Mouse (Mus musculus) kidney, adult 2 months (tissue): ENCODE data around the gene Nop2. TPM values are rescaled to one million over a fixed set of nuclear protein-coding genes. Genes with fewer than 3 reads are reported as not detected.
A peak's percentile ranks its signal among the peaks of the same experiment; 100 is the strongest.

ENCODE experiments used
- DNase-seq: peaks from one replicate; pipeline ENCODE4 v3.0.0; 2021
- H3K27ac ChIP-seq: fragments of 200-500 bp; 2 replicates; pipeline ENCODE4 v1.5.1; 2012; ENCODE audit warnings: low read depth, low read length, control low read depth, inconsistent platforms; ENCODE audit not compliant: insufficient read depth
- H3K27me3 ChIP-seq: fragments of 200-500 bp; replicated peaks from 2 replicates; pipeline ENCODE4 v1.6.1; 2012; ENCODE audit warnings: mild to moderate bottlenecking, moderate library complexity, low read length, inconsistent platforms; ENCODE audit not compliant: control insufficient read depth, insufficient read depth
- H3K36me3 ChIP-seq: fragments of 200-500 bp; 2 replicates; pipeline ENCODE4 v1.6.1; 2012; ENCODE audit warnings: mild to moderate bottlenecking, moderate library complexity, low read length, inconsistent platforms; ENCODE audit not compliant: control insufficient read depth, insufficient read depth
- H3K4me1 ChIP-seq: fragments of 200-500 bp; 2 replicates; pipeline ENCODE4 v1.6.1; 2011; ENCODE audit warnings: low read length; ENCODE audit not compliant: control insufficient read depth, insufficient read depth
- H3K4me3 ChIP-seq: fragments of 200-500 bp; 2 replicates; pipeline ENCODE4 v1.5.1; 2011; ENCODE audit warnings: mild to moderate bottlenecking, low read depth, low read length, control low read depth; ENCODE audit not compliant: insufficient read depth
- CTCF ChIP-seq: fragments of 200-500 bp; conservative IDR thresholded peaks from 2 replicates; pipeline ENCODE4 v1.5.1; 2011; ENCODE audit warnings: low read depth, mild to moderate bottlenecking, control low read depth, low read length, moderate library complexity, mixed read lengths; ENCODE audit not compliant: insufficient read depth, insufficient read length
- POLR2A ChIP-seq: fragments of 200-500 bp; IDR thresholded peaks from one replicate; pipeline ENCODE4 v1.6.1; 2011; ENCODE audit warnings: low read depth, low read length, control low read depth
- WGBS: fragments of 180-500 bp; shearing (Covaris S2); methylation state at CpG from one replicate; pipeline ENCODE4 v1.1.7; 2018; 5-methylcytosine and 5-hydroxymethylcytosine counted together
- polyA plus RNA-seq: library from polyadenylated mRNA; depleted of rRNA; stranded (reverse); fragments of >200 nt; gene quantifications from 2 replicates; pipeline ENCODE4 v1.2.3, GENCODE M21; 2012

The Nop2 gene
- polyA plus RNA-seq, 1 experiment: 16.5 TPM

DNA sequence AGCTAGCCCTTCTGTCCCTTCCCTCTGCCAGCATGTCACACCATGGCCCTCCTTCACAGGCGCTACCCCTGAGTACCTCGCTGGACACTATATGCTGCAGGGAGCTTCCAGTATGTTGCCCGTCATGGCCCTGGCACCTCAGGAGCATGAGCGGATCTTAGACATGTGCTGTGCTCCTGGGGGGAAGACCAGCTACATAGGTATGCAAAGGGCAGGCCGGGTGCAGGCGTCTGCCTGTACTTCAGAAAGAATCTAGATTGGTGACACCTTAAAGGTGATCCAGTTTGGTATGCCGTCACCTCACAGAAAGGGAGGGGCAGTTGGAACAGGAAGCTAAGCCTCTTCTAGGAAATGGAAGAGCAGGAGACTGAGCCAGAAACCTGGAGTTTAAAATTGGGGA is 8.0 kb downstream of the Nop2 start:
- 91% methylated on average over 7 of the region's 7 CpGs for WGBS
- no peak overlapping the region for H3K4me3 ChIP-seq
- no peaks in the 10 kb centered on the region for H3K27me3 ChIP-seq
- H3K27ac ChIP-seq: no peak overlapping the region
- peaks cover 6% of the 10 kb centered on the region; the same call in 1 of the 2 replicates for H3K4me1 ChIP-seq
- peaks cover 2% of the 10 kb centered on the region; the same call in 1 of the 2 replicates for H3K36me3 ChIP-seq
- no peak for DNase-seq
- TF ChIP-seq CTCF: no peak
- no peak for TF ChIP-seq POLR2A

DNA sequence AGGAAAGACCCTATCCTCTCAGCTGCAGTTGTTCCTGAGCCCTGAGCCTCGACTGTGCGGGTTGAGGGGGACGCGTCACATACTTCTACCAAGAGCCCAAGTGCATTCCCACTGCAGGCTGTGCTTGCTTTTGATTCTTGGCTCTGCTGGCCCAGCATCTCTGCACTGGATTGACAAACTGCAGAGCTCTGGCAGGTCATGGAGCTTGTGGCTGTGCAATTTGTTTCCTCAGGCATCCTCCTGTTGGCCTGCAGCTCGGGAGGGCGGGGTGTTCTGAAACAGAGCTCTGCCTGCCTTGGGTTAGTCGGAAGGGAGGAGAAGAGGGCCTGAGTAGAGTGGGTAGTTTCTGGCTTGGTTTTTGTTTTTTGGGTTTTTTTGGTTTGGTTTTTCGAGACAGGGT is 10.7 kb downstream of the Nop2 start:
- H3K27me3 ChIP-seq: no peaks in the 10 kb centered on the region
- no peak overlapping the region for H3K27ac ChIP-seq
- peaks cover 2% of the 10 kb centered on the region; the same call in 1 of the 2 replicates for H3K36me3 ChIP-seq
- H3K4me1 ChIP-seq: peaks cover 13% of the 10 kb centered on the region; the same call in 1 of the 2 replicates
- TF ChIP-seq POLR2A: no peak
- TF ChIP-seq CTCF: no peak
- no peak overlapping the region for H3K4me3 ChIP-seq
- WGBS: 90% methylated on average over 8 of the region's 8 CpGs
- DNase-seq: no peak

DNA sequence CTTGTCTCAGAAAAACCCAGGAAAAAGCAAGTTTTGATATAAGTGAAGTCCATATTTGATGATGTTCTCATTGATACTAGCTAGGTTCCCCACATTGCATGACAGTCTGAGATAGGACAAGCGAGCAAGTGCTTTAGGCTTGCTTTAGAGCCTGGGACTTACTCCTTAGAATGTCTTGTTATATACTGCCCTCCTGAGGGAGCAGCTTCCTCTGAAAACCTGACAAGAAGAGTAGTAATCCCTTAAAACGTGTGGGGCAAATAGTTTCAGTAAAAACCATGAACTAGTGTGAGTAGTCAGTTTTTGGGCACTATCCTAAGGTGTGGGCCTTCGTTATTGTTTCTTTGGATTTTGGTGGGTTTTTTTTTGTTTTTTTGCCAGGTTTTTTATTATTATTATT is 11.4 kb downstream of the Nop2 start:
- 75% methylated on average over 3 of the region's 3 CpGs for WGBS
- no peaks in the 10 kb centered on the region for H3K27me3 ChIP-seq
- no peak for DNase-seq
- H3K36me3 ChIP-seq: peaks cover 2% of the 10 kb centered on the region; the same call in 1 of the 2 replicates
- peaks cover 14% of the 10 kb centered on the region for H3K4me1 ChIP-seq
- H3K4me3 ChIP-seq: no peak overlapping the region
- TF ChIP-seq POLR2A (no peak), CTCF (no peak)
- H3K27ac ChIP-seq: no peak overlapping the region

DNA sequence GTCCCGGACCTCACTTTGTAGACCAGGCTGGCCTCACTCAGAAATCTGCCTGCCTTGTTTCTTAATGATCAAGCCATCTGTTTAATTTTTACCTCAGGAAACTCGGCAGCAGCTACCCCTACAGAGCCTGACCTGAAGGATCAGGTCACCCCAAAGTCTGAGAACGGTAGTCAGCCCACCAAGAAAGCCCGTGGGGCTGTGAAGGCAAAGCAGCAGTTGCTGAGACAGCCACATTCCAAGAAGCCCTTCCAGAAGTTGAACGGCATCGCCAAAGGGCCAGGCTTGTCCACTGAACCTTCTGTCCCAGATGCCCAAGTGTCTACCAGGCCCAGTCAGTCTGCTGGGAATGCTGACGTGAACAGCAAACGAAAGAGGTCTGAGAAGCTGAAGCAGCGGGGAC is 12.2 kb downstream of the Nop2 start:
- H3K27me3 ChIP-seq: no peaks in the 10 kb centered on the region
- peak overlapping the region; percentile 40 for H3K27ac ChIP-seq
- WGBS: 54% methylated on average over 9 of the region's 9 CpGs
- H3K36me3 ChIP-seq: peaks cover 2% of the 10 kb centered on the region; the same call in 1 of the 2 replicates
- H3K4me1 ChIP-seq: peaks cover 21% of the 10 kb centered on the region
- H3K4me3 ChIP-seq: no peak overlapping the region
- TF ChIP-seq POLR2A: no peak
- no peak for TF ChIP-seq CTCF
- peak; percentile 62 for DNase-seq

DNA sequence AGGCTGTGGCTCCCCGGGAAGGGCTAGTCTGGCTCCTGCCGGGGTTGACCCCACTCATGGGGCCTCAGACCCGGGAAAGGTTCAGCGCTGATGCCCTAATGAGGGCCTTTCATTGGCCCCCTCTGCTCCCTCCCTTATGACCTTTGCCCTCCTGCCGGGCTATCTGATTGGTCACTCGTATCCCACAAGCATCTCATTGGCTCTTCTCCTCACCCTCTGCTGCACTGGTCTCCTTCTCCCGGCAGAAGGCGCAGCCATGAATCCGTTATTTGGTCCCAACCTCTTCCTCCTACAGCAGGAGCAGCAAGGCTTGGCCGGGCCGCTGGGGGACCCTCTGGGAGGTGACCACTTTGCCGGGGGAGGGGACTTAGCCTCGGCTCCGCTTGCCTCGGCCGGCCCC is 13.3 kb downstream of the Nop2 start, which contains the start of gene Iffo1:
TSS of gene Iffo1 (plus strand) at position 241 of the 400 bp plus-strand sequence.
- Histone ChIP-seq H3K4me1 (peaks cover 29% of the 10 kb centered on the region), H3K27me3 (no peaks in the 10 kb centered on the region), H3K4me3 (peak within 1 kb of the TSS; percentile 65), H3K27ac (peak within 1 kb of the TSS; percentile 46), H3K36me3 (peaks cover 2% of the 10 kb centered on the region; the same call in 1 of the 2 replicates)
- TF ChIP-seq POLR2A: peak; percentile 38
- peak; percentile 52 for TF ChIP-seq CTCF
- 2% methylated on average over 16 of the region's 16 CpGs for WGBS
- DNase-seq: peak; percentile 96

DNA sequence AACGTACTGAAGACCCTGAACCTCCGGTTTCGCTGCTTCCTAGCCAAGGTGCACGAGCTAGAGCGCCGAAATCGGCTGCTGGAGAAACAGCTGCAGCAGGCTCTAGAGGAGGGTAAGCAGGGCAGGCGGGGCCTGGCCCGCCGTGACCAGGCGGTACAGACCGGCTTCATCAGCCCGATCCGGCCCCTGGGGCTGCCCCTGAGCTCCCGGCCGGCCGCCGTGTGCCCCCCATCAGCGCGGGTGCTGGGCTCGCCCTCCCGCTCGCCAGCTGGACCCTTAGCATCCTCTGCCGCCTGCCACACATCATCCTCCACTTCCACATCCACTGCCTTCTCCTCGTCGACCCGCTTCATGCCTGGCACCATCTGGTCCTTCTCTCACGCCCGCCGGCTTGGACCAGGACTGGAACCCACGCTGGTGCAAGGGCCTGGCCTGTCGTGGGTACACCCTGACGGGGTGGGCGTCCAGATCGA is 13.8 kb downstream of the Nop2 start:
- no peaks in the 10 kb centered on the region for H3K27me3 ChIP-seq
- H3K36me3 ChIP-seq: peaks cover 2% of the 10 kb centered on the region; the same call in 1 of the 2 replicates
- DNase-seq: no peak
- peak overlapping the region; percentile 46 for H3K27ac ChIP-seq
- H3K4me3 ChIP-seq: peak overlapping the region; percentile 65
- H3K4me1 ChIP-seq: peaks cover 29% of the 10 kb centered on the region
- TF ChIP-seq CTCF: no peak
- 6% methylated on average over 35 of the region's 35 CpGs for WGBS

DNA sequence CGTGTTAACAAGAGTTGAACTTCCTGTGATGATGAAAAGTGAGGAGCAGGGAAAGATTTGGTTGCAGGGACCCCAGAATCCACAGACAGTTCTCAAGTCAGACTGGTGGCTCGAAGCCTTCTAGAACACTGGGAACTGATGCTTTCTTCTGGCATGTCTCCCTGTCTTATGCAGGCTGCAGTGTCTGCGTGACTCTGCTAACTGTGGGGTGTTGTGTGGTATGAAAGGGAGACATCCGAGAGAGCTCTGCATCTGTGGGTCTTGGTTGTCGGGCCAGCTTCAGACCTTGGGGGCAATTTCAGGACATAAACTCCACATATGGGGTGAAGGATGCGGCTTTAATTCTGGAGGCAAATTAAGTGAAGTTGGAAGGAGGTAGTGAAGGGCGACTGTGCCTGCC is 14.4 kb downstream of the Nop2 start:
- Histone ChIP-seq H3K36me3 (no peaks in the 10 kb centered on the region), H3K27me3 (no peaks in the 10 kb centered on the region), H3K4me1 (peaks cover 29% of the 10 kb centered on the region), H3K27ac (no peak overlapping the region), H3K4me3 (peak overlapping the region; percentile 65)
- WGBS: 52% methylated on average over 7 of the region's 7 CpGs
- TF ChIP-seq CTCF (no peak), POLR2A (no peak)
- no peak for DNase-seq

DNA sequence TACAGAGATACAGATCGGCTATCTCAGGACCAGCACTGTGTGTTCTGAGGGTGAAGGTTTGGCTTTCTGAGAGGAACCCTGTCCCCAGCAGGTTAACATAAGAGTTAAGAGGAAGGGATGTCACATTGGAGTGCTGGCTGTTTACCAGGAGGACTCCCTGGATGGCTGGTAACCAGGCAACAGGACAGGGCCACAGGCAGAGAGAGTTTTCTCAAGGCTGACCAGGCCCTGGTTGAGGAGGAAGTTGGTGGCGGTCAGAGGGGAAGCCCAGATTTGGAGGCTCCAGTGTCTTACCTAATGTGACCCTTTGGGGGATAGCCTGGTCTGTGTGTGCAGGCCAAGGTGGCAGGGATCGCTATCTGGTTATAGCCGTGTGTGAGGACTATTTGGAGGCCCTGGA is 15.1 kb downstream of the Nop2 start:
- Histone ChIP-seq H3K36me3 (no peaks in the 10 kb centered on the region), H3K27ac (peak overlapping the region; percentile 44), H3K4me3 (peak overlapping the region; percentile 16; the same call in 1 of the 2 replicates), H3K4me1 (peaks cover 29% of the 10 kb centered on the region), H3K27me3 (no peaks in the 10 kb centered on the region)
- DNase-seq: peak; percentile 61
- TF ChIP-seq POLR2A (no peak), CTCF (no peak)
- WGBS: 42% methylated on average over 4 of the region's 4 CpGs
